Mouse (Mus musculus): ENCODE results near the gene Tfpi.

GRCm38 (mm10) chr2:84511508-84511907 lies 34.9 kb upstream of the Tfpi start:
- TF ChIP-seq CTCF (IDR thresholded peaks at IDR 0.05; ENCODE audit: extremely low read depth, insufficient read depth, insufficient read length, insufficient replicate concordance) (no peak), POLR2A (IDR thresholded peaks at IDR 0.05; ENCODE audit: low read depth, low read length) (no peak)
